Mouse (Mus musculus) stomach, embryonic 16.5 days (tissue): Measurements from ENCODE around the gene Ahnak2. TPM values are rescaled to one million over a fixed set of nuclear protein-coding genes. Genes with fewer than 3 reads are reported as not detected.
A peak's percentile ranks its signal among the peaks of the same experiment; 100 is the strongest.

ENCODE experiments used
- ATAC-seq: fragments of 200-750 bp; cut with Nextera tagmentation; 2 replicates; pipeline ENCODE4 v1.8.0; 2017; ENCODE audit warnings: moderate number of reproducible peaks, moderate TSS enrichment; ENCODE audit not compliant: insufficient read depth, low FRiP score
- H3K27ac ChIP-seq: fragments of 300-500 bp; sonication (generic); 2 replicates; pipeline ENCODE4 v1.5.1; 2014; ENCODE audit warnings: low read length
- H3K27me3 ChIP-seq: fragments of 300-500 bp; sonication (generic); 2 replicates; pipeline ENCODE4 v1.6.1; 2014; ENCODE audit warnings: low read length, control low read depth, mixed read lengths; ENCODE audit not compliant: control insufficient read depth, insufficient read depth
- H3K36me3 ChIP-seq: fragments of 300-500 bp; sonication (generic); 2 replicates; pipeline ENCODE4 v1.6.1; 2014; ENCODE audit warnings: low read length; ENCODE audit not compliant: control insufficient read depth, insufficient read depth
- H3K4me1 ChIP-seq: fragments of 300-500 bp; sonication (generic); 2 replicates; pipeline ENCODE4 v1.6.1; 2014; ENCODE audit warnings: low read length, control low read depth, mixed read lengths; ENCODE audit not compliant: control insufficient read depth, insufficient read depth
- H3K4me2 ChIP-seq: fragments of 300-500 bp; sonication (generic); 2 replicates; pipeline ENCODE4 v1.6.1; 2014; ENCODE audit warnings: low read depth, low read length, mixed read lengths
- H3K4me3 ChIP-seq: fragments of 300-500 bp; sonication (generic); replicated peaks from 2 replicates; pipeline ENCODE4 v1.5.1; 2014; ENCODE audit warnings: mild to moderate bottlenecking, low read length
- H3K9ac ChIP-seq: fragments of 300-500 bp; sonication (generic); 2 replicates; pipeline ENCODE4 v1.6.1; 2014; ENCODE audit warnings: low read length
- H3K9me3 ChIP-seq: fragments of 300-500 bp; sonication (generic); replicated peaks from 2 replicates; pipeline ENCODE4 v1.6.1; 2016; ENCODE audit warnings: low read length, control low read depth; ENCODE audit not compliant: control insufficient read depth
- WGBS: fragments of 180-500 bp; shearing (Covaris S2); extraction: QIAGEN DNeasy Blood & Tissue Kit; methylation state at CpG from one replicate; pipeline ENCODE4 v1.1.7; 2014; 5-methylcytosine and 5-hydroxymethylcytosine counted together
- polyA plus RNA-seq: library from polyadenylated mRNA; unstranded; fragments of >200 nt; fragmentation: Nextera tagmentation; extraction: Ambion mirVana; gene quantifications from 2 replicates; pipeline ENCODE4 v1.2.1, GENCODE M21; 2015

Gene Ahnak2
- polyA plus RNA-seq, 1 experiment from 2014 or later, result 4.9 TPM

GRCm38 (mm10) chr12:112814682-112815470, 12.4 kb upstream of the Ahnak2 start:
- 68% methylated on average over 14 of the region's 14 CpGs for WGBS

GRCm38 (mm10) chr12:112813370-112813769, 10.9 kb upstream of the Ahnak2 start:
- ATAC-seq, result no peak
- no peaks in the 10 kb centered on the region for H3K9me3 ChIP-seq
- H3K27ac ChIP-seq, result no peak overlapping the region
- no peaks in the 10 kb centered on the region for H3K27me3 ChIP-seq
- WGBS, result 91% methylated on average over 7 of the region's 7 CpGs
- no peak overlapping the region for H3K4me2 ChIP-seq
- peaks cover 13% of the 10 kb centered on the region for H3K4me1 ChIP-seq
- H3K9ac ChIP-seq, result no peak overlapping the region
- peaks cover 6% of the 10 kb centered on the region; the same call in 1 of the 2 replicates for H3K36me3 ChIP-seq
- no peak overlapping the region for H3K4me3 ChIP-seq

More at GRCm38 (mm10) chr12:112814682-112815470, 12.4 kb upstream of the Ahnak2 start:
- Histone ChIP-seq H3K4me3 (no peak overlapping the region), H3K9ac (peak overlapping the region; percentile 27; the same call in 1 of the 2 replicates), H3K4me1 (peaks cover 3% of the 10 kb centered on the region; the same call in 1 of the 2 replicates), H3K36me3 (peaks cover 11% of the 10 kb centered on the region), H3K27ac (peak overlapping the region; percentile 66), H3K27me3 (no peaks in the 10 kb centered on the region), H3K4me2 (no peak overlapping the region), H3K9me3 (no peaks in the 10 kb centered on the region)
- ATAC-seq, result no peak

GRCm38 (mm10) chr12:112810092-112810885, 7.8 kb upstream of the Ahnak2 start:
- H3K36me3 ChIP-seq, result no peaks in the 10 kb centered on the region
- H3K4me1 ChIP-seq, result peaks cover 16% of the 10 kb centered on the region
- H3K4me3 ChIP-seq, result no peak overlapping the region
- H3K27me3 ChIP-seq, result no peaks in the 10 kb centered on the region
- WGBS, result 53% methylated on average over 19 of the region's 19 CpGs
- H3K9ac ChIP-seq, result peak overlapping the region; percentile 31; the same call in 1 of the 2 replicates
- H3K27ac ChIP-seq, result no peak overlapping the region
- ATAC-seq, result no peak
- H3K9me3 ChIP-seq, result no peaks in the 10 kb centered on the region
- no peak overlapping the region; the same call in 1 of the 2 replicates for H3K4me2 ChIP-seq

- Histone ChIP-seq H3K4me2 (peak overlapping the region; percentile 100), H3K4me3 (peak overlapping the region; percentile 72), H3K9ac (peak overlapping the region; percentile 72), H3K27ac (no peak overlapping the region), H3K27me3 (no peaks in the 10 kb centered on the region), H3K4me1 (peaks cover 16% of the 10 kb centered on the region), H3K36me3 (no peaks in the 10 kb centered on the region), H3K9me3 (no peaks in the 10 kb centered on the region)
- WGBS, result 15% methylated on average over 8 of the region's 8 CpGs
- ATAC-seq, result no peak
These were observed 7.2 kb upstream of the Ahnak2 start for GRCm38 (mm10) chr12:112809641-112810040.

- peak within 1 kb of the TSS; percentile 100 for H3K4me2 ChIP-seq
- H3K27ac ChIP-seq, result peak within 1 kb of the TSS; percentile 42; the same call in 1 of the 2 replicates
- no peaks in the 10 kb centered on the region for H3K9me3 ChIP-seq
- peaks cover 16% of the 10 kb centered on the region for H3K4me1 ChIP-seq
- peak; percentile 91 for ATAC-seq
- 1% methylated on average over 64 of the region's 64 CpGs for WGBS
- H3K9ac ChIP-seq, result peak within 1 kb of the TSS; percentile 72
- H3K36me3 ChIP-seq, result no peaks in the 10 kb centered on the region
- H3K27me3 ChIP-seq, result no peaks in the 10 kb centered on the region
- peak within 1 kb of the TSS; percentile 72 for H3K4me3 ChIP-seq
These were observed 6.3 kb upstream of the Ahnak2 start, which contains the start of gene Clba1 for GRCm38 (mm10) chr12:112808587-112809364. Gene Clba1, plus strand, starts transcription at chr12:112808937.

GRCm38 (mm10) chr12:112808212-112808586, 5.7 kb upstream of the Ahnak2 start:
- H3K9me3 ChIP-seq, result no peaks in the 10 kb centered on the region
- peak overlapping the region; percentile 42; the same call in 1 of the 2 replicates for H3K27ac ChIP-seq
- peaks cover 17% of the 10 kb centered on the region for H3K4me1 ChIP-seq
- peak; percentile 7; the same call in 1 of the 2 replicates for ATAC-seq
- H3K4me2 ChIP-seq, result peak overlapping the region; percentile 100
- 73% methylated on average over 5 of the region's 5 CpGs for WGBS
- H3K27me3 ChIP-seq, result no peaks in the 10 kb centered on the region
- H3K36me3 ChIP-seq, result no peaks in the 10 kb centered on the region
- H3K4me3 ChIP-seq, result peak overlapping the region; percentile 72
- H3K9ac ChIP-seq, result peak overlapping the region; percentile 72

- no peaks in the 10 kb centered on the region for H3K9me3 ChIP-seq
- ATAC-seq, result no peak
- no peak overlapping the region for H3K4me3 ChIP-seq
- H3K9ac ChIP-seq, result no peak overlapping the region
- no peaks in the 10 kb centered on the region for H3K36me3 ChIP-seq
- H3K4me1 ChIP-seq, result peaks cover 21% of the 10 kb centered on the region
- WGBS, result 89% methylated on average over 4 of the region's 4 CpGs
- H3K4me2 ChIP-seq, result no peak overlapping the region
- no peak overlapping the region for H3K27ac ChIP-seq
- no peaks in the 10 kb centered on the region; the same call in 1 of the 2 replicates for H3K27me3 ChIP-seq
These were observed 5.3 kb upstream of the Ahnak2 start for GRCm38 (mm10) chr12:112807796-112808195.

GRCm38 (mm10) chr12:112806044-112806443, 3.6 kb upstream of the Ahnak2 start:
- 62% methylated on average over 6 of the region's 6 CpGs for WGBS
- peaks cover 32% of the 10 kb centered on the region for H3K4me1 ChIP-seq
- H3K27me3 ChIP-seq, result peaks cover 13% of the 10 kb centered on the region
- H3K36me3 ChIP-seq, result no peaks in the 10 kb centered on the region
- no peak for ATAC-seq
- H3K9me3 ChIP-seq, result no peaks in the 10 kb centered on the region
- H3K4me3 ChIP-seq, result no peak overlapping the region
- H3K9ac ChIP-seq, result no peak overlapping the region
- no peak overlapping the region for H3K27ac ChIP-seq
- H3K4me2 ChIP-seq, result no peak overlapping the region
